Mouse (Mus musculus): ENCODE data around the gene E2f2. TPM values are rescaled to one million over a fixed set of nuclear protein-coding genes. Genes with fewer than 3 reads are reported as not detected.

E2f2 gene
- polyA plus RNA-seq, 1 experiment from 2014 or later: 10.7 TPM

- peak overlapping the region; percentile 33 for H3K4me3 ChIP-seq
- 2% methylated on average over 15 of the region's 15 CpGs for WGBS
- H3K9me3 ChIP-seq: no peaks in the 10 kb centered on the region
- H3K36me3 ChIP-seq: 0 out of 2 replicates have a peak, but pooled peaks cover 6% of the 10 kb centered on the region
- no peaks in the 10 kb centered on the region; the same call in 1 of the 2 replicates for H3K27me3 ChIP-seq
- H3K9ac ChIP-seq (replicated peaks): 0 out of 2 replicates have a peak overlapping the region, but pooled peaks have one; percentile 17
- peaks cover 51% of the 10 kb centered on the region for H3K4me1 ChIP-seq
- 0 out of 2 replicates have a peak overlapping the region, but pooled peaks have one; percentile 7 for H3K27ac ChIP-seq (replicated peaks)
- ATAC-seq (ENCODE audit: low FRiP score, low read depth): peak; percentile 27; the same call in 1 of the 2 replicates
- peak overlapping the region; percentile 50 for H3K4me2 ChIP-seq (replicated peaks)
These were observed 7.8 kb downstream of the E2f2 start for GRCm38 (mm10) chr4:136179998-136180397.

- peak; percentile 63 for ATAC-seq (ENCODE audit: low FRiP score, low read depth)
- Histone ChIP-seq H3K27ac (replicated peaks) (0 out of 2 replicates have a peak overlapping the region, but pooled peaks have one; percentile 7), H3K27me3 (no peaks in the 10 kb centered on the region), H3K36me3 (peaks cover 6% of the 10 kb centered on the region; the same call in 1 of the 2 replicates), H3K9ac (replicated peaks) (0 out of 2 replicates have a peak overlapping the region, but pooled peaks have one; percentile 17), H3K4me1 (peaks cover 47% of the 10 kb centered on the region), H3K9me3 (no peaks in the 10 kb centered on the region), H3K4me3 (peak overlapping the region; percentile 33), H3K4me2 (replicated peaks) (peak overlapping the region; percentile 50)
- 19% methylated on average over 23 of the region's 23 CpGs for WGBS
These were observed 8.5 kb downstream of the E2f2 start for GRCm38 (mm10) chr4:136180408-136181330.

GRCm38 (mm10) chr4:136181367-136181766 is 9.2 kb downstream of the E2f2 start:
- no peak overlapping the region for H3K4me3 ChIP-seq
- peak overlapping the region; percentile 12 for H3K4me2 ChIP-seq (replicated peaks)
- no peak overlapping the region for H3K9ac ChIP-seq (replicated peaks)
- peaks cover 40% of the 10 kb centered on the region for H3K4me1 ChIP-seq
- no peak overlapping the region for H3K27ac ChIP-seq (replicated peaks)
- no peak for ATAC-seq (ENCODE audit: low FRiP score, low read depth)
- no peaks in the 10 kb centered on the region for H3K27me3 ChIP-seq
- H3K36me3 ChIP-seq: peaks cover 12% of the 10 kb centered on the region; the same call in 1 of the 2 replicates
- 32% methylated on average over 12 of the region's 12 CpGs for WGBS
- no peaks in the 10 kb centered on the region for H3K9me3 ChIP-seq

- H3K36me3 ChIP-seq: peaks cover 33% of the 10 kb centered on the region
- H3K9ac ChIP-seq (replicated peaks): 0 out of 2 replicates have a peak overlapping the region, but pooled peaks have one; percentile 8
- no peaks in the 10 kb centered on the region for H3K9me3 ChIP-seq
- H3K27ac ChIP-seq (replicated peaks): no peak overlapping the region
- no peak overlapping the region for H3K4me3 ChIP-seq
- H3K4me2 ChIP-seq (replicated peaks): no peak overlapping the region
- peaks cover 12% of the 10 kb centered on the region for H3K4me1 ChIP-seq
- no peaks in the 10 kb centered on the region for H3K27me3 ChIP-seq
- ATAC-seq (ENCODE audit: low FRiP score, low read depth): no peak
- WGBS: 88% methylated on average over 9 of the region's 9 CpGs
These were observed 13.2 kb downstream of the E2f2 start for GRCm38 (mm10) chr4:136185375-136185774.

GRCm38 (mm10) chr4:136186315-136186714 is 14.1 kb downstream of the E2f2 start:
- Histone ChIP-seq H3K4me2 (replicated peaks) (no peak overlapping the region), H3K9me3 (no peaks in the 10 kb centered on the region), H3K36me3 (peaks cover 34% of the 10 kb centered on the region), H3K27me3 (no peaks in the 10 kb centered on the region), H3K27ac (replicated peaks) (no peak overlapping the region), H3K9ac (replicated peaks) (no peak overlapping the region), H3K4me1 (0 out of 2 replicates have a peak, but pooled peaks cover 3% of the 10 kb centered on the region), H3K4me3 (no peak overlapping the region)
- no peak for ATAC-seq (ENCODE audit: low FRiP score, low read depth)
- 88% methylated on average over 8 of the region's 8 CpGs for WGBS

- 91% methylated on average over 23 of the region's 23 CpGs for WGBS
- Histone ChIP-seq H3K9ac (replicated peaks) (no peak overlapping the region), H3K27ac (replicated peaks) (no peak overlapping the region), H3K4me2 (replicated peaks) (no peak overlapping the region), H3K36me3 (peaks cover 34% of the 10 kb centered on the region), H3K4me3 (no peak overlapping the region), H3K27me3 (no peaks in the 10 kb centered on the region), H3K9me3 (no peaks in the 10 kb centered on the region), H3K4me1 (no peaks in the 10 kb centered on the region)
- ATAC-seq (ENCODE audit: low FRiP score, low read depth): no peak
These were observed 14.7 kb downstream of the E2f2 start for GRCm38 (mm10) chr4:136186739-136187472.

- H3K27ac ChIP-seq (replicated peaks): no peak overlapping the region
- no peaks in the 10 kb centered on the region for H3K9me3 ChIP-seq
- H3K4me2 ChIP-seq (replicated peaks): no peak overlapping the region
- H3K4me3 ChIP-seq: no peak overlapping the region
- no peak for ATAC-seq (ENCODE audit: low FRiP score, low read depth)
- no peaks in the 10 kb centered on the region for H3K4me1 ChIP-seq
- WGBS: 84% methylated on average over 6 of the region's 6 CpGs
- peaks cover 40% of the 10 kb centered on the region for H3K36me3 ChIP-seq
- no peak overlapping the region for H3K9ac ChIP-seq (replicated peaks)
- H3K27me3 ChIP-seq: no peaks in the 10 kb centered on the region
These were observed 17.0 kb downstream of the E2f2 start for GRCm38 (mm10) chr4:136188973-136189737.

GRCm38 (mm10) chr4:136189912-136190311 is 17.7 kb downstream of the E2f2 start:
- Histone ChIP-seq H3K36me3 (peaks cover 34% of the 10 kb centered on the region), H3K27me3 (no peaks in the 10 kb centered on the region), H3K4me3 (no peak overlapping the region), H3K4me1 (no peaks in the 10 kb centered on the region), H3K27ac (replicated peaks) (no peak overlapping the region), H3K4me2 (replicated peaks) (no peak overlapping the region), H3K9ac (replicated peaks) (no peak overlapping the region), H3K9me3 (no peaks in the 10 kb centered on the region)
- no peak for ATAC-seq (ENCODE audit: low FRiP score, low read depth)
- WGBS: 89% methylated on average over 8 of the region's 8 CpGs

GRCm38 (mm10) chr4:136193571-136193970 is 21.4 kb downstream of the E2f2 start:
- Histone ChIP-seq H3K4me1 (no peaks in the 10 kb centered on the region), H3K9me3 (no peaks in the 10 kb centered on the region), H3K4me3 (no peak overlapping the region), H3K27me3 (no peaks in the 10 kb centered on the region), H3K36me3 (peaks cover 15% of the 10 kb centered on the region), H3K4me2 (replicated peaks) (no peak overlapping the region), H3K27ac (replicated peaks) (no peak overlapping the region), H3K9ac (replicated peaks) (no peak overlapping the region)
- WGBS: 93% methylated on average over 3 of the region's 3 CpGs
- ATAC-seq (ENCODE audit: low FRiP score, low read depth): no peak

- no peaks in the 10 kb centered on the region for H3K9me3 ChIP-seq
- H3K27me3 ChIP-seq: no peaks in the 10 kb centered on the region
- H3K4me1 ChIP-seq: no peaks in the 10 kb centered on the region
- H3K9ac ChIP-seq (replicated peaks): no peak overlapping the region
- no peak overlapping the region for H3K4me2 ChIP-seq (replicated peaks)
- H3K27ac ChIP-seq (replicated peaks): no peak overlapping the region
- WGBS: 72% methylated on average over 7 of the region's 7 CpGs
- no peak for ATAC-seq (ENCODE audit: low FRiP score, low read depth)
- no peak overlapping the region for H3K4me3 ChIP-seq
- H3K36me3 ChIP-seq: peaks cover 10% of the 10 kb centered on the region; the same call in 1 of the 2 replicates
These were observed 22.8 kb downstream of the E2f2 start for GRCm38 (mm10) chr4:136195029-136195428.

- Histone ChIP-seq H3K4me3 (no peak overlapping the region), H3K4me2 (replicated peaks) (no peak overlapping the region), H3K27ac (replicated peaks) (no peak overlapping the region), H3K9ac (replicated peaks) (no peak overlapping the region), H3K9me3 (no peaks in the 10 kb centered on the region), H3K27me3 (no peaks in the 10 kb centered on the region), H3K4me1 (no peaks in the 10 kb centered on the region), H3K36me3 (peaks cover 6% of the 10 kb centered on the region; the same call in 1 of the 2 replicates)
- WGBS: 80% methylated on average over 9 of the region's 9 CpGs
- ATAC-seq (ENCODE audit: low FRiP score, low read depth): no peak
These were observed 23.4 kb downstream of the E2f2 start for GRCm38 (mm10) chr4:136195629-136196028.

Measured in midbrain, embryonic 12.5 days (tissue).